Mouse (Mus musculus) erythroblast, embryonic 14.5 days (primary cell): ENCODE results near the gene Elovl5. TPM values are rescaled to one million over a fixed set of nuclear protein-coding genes. Genes with fewer than 3 reads are reported as not detected.

Experiments
- H3K27me3 ChIP-seq: 2 replicates; pipeline ENCODE4 v1.6.1; 2012; ENCODE audit warnings: inconsistent platforms; ENCODE audit not compliant: control insufficient read depth
- H3K36me3 ChIP-seq: 2 replicates; pipeline ENCODE4 v1.6.1; 2012; ENCODE audit warnings: mild to moderate bottlenecking, inconsistent platforms; ENCODE audit not compliant: control insufficient read depth
- H3K4me1 ChIP-seq: 2 replicates; pipeline ENCODE4 v1.6.1; 2012; ENCODE audit warnings: inconsistent platforms; ENCODE audit not compliant: control insufficient read depth
- H3K4me3 ChIP-seq: replicated peaks from 2 replicates; pipeline ENCODE3; 2012; ENCODE audit warnings: moderate library complexity, mild to moderate bottlenecking, inconsistent platforms
- H3K9me3 ChIP-seq: 2 replicates; pipeline ENCODE4 v1.6.1; 2012; ENCODE audit warnings: low read length, inconsistent platforms, mixed read lengths; ENCODE audit not compliant: control insufficient read depth
- GATA1 ChIP-seq: IDR thresholded peaks from 2 replicates; pipeline ENCODE4 v1.6.1; 2012; ENCODE audit warnings: low read length, inconsistent platforms, mixed read lengths
- TAL1 ChIP-seq: IDR thresholded peaks from 3 replicates; pipeline ENCODE4 v1.6.1; 2012; ENCODE audit warnings: low read length, inconsistent platforms, mixed read lengths
- polyA plus RNA-seq: library from polyadenylated mRNA; stranded (reverse); fragments of >175 nt; gene quantifications from 2 replicates; pipeline ENCODE4 v1.2.3, GENCODE M21; 2012

Gene Elovl5
- polyA plus RNA-seq, 1 experiment: 0.09 TPM

DNA sequence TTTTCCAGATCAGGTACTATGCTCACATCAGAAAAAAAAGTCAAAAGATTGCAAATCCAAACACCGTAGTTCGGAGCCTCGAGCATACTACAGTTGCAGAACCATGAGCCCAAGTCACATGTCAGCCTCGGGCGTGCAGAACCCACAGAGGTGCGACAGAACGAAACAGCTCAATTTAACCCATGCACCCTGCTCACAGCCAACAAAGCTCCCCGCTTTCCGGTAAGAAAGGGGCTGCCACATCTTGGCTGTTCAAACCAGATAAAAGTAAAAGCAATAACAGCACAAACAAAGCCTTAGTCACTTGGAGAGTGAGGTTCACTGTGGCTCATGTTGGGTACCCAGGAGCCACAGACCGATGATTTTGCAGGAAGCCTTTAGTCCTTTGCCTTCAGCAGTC, 93.5 kb downstream of the Elovl5 start:
- Histone ChIP-seq H3K4me1 (peaks cover 10% of the 10 kb centered on the region), H3K27me3 (peaks cover 17% of the 10 kb centered on the region), H3K4me3 (no peak overlapping the region), H3K36me3 (no peaks in the 10 kb centered on the region), H3K9me3 (no peaks in the 10 kb centered on the region)
- TF ChIP-seq GATA1: no peak
- no peak for TF ChIP-seq TAL1

DNA sequence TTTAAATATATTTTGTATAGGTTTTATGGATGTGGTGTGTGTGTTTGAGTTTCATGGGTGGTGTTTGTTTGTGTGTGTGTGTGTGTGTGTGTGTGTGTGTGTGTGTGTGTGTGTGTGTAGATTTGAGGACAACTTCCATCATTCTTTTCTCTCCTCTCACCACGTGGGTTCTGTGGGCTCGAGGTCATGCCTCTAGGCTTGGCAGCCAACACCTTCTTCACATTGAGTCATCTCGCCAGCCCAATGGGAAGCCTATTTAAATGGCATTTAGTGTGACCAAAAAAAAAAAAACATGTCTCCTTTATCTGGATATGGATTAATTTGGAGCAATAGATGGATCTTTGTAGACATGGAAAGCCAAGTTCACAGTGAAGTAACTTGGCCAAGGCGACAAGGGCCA, 94.9 kb downstream of the Elovl5 start:
- no peak for TF ChIP-seq TAL1
- no peak for TF ChIP-seq GATA1
- Histone ChIP-seq H3K9me3 (no peaks in the 10 kb centered on the region), H3K27me3 (peaks cover 17% of the 10 kb centered on the region), H3K4me3 (no peak overlapping the region), H3K36me3 (no peaks in the 10 kb centered on the region), H3K4me1 (peaks cover 1% of the 10 kb centered on the region; the same call in 1 of the 2 replicates)

DNA sequence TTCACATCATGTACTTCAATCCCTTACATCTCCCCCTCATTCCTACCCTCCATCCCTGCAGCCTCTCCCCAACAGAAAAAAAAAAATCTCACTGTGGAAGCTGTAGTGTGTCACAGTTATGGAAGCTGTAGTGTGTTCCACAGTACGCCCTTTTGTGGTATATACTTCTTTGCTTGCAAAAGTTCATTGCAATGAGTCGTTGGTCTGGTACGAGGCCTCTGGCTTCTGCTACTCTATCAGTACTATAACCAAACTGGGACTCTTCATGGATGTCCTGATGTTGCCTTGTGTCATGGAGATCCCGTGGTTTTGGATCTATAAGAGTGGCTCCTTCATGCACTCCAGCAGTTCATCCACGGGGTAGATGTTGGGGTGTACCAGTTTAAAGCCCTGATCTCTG, 95.5 kb downstream of the Elovl5 start:
- Histone ChIP-seq H3K4me3 (no peak overlapping the region), H3K4me1 (peaks cover 1% of the 10 kb centered on the region; the same call in 1 of the 2 replicates), H3K36me3 (no peaks in the 10 kb centered on the region), H3K27me3 (peaks cover 17% of the 10 kb centered on the region), H3K9me3 (no peaks in the 10 kb centered on the region)
- TF ChIP-seq GATA1: no peak
- TF ChIP-seq TAL1: no peak

DNA sequence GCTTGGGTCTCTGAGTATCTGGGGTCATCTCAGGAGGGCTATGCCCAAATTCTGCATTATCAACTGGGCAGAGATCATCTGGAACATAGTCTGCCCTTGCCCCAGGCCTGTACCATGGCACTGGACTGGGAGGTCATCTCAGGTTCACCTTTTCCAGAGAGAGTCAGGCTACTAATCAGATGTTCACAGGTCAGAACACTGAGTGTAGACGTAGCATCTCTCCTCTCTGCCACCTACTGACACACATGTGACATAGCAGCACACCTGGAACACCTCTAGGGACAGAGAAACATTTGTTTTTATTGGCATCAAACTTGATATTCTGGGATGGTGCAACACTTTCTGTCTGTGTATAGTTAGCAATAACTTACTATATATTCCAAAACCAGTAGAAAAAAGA, 96.6 kb downstream of the Elovl5 start:
- TF ChIP-seq GATA1: no peak
- TF ChIP-seq TAL1: no peak
- Histone ChIP-seq H3K36me3 (no peaks in the 10 kb centered on the region), H3K4me3 (no peak overlapping the region), H3K9me3 (no peaks in the 10 kb centered on the region), H3K4me1 (peaks cover 1% of the 10 kb centered on the region; the same call in 1 of the 2 replicates), H3K27me3 (peaks cover 15% of the 10 kb centered on the region)

DNA sequence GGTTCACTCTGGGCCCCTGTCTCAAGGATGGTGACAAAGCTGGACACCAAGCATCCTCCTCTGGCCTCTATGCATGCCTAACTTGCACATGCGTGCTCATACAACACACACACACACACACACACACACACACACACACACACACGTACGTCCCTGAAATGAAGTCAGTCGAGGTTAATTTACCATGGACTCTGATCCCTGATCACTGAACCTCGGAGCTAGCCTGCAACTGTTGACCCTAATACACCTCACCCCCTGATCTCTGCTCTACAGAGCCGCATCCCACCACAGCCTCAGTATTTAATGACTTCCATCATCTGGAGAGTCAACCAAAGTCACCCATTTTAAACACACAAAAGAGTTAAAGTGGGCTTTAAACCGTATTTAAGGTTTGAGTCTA, 98.7 kb downstream of the Elovl5 start:
- Histone ChIP-seq H3K36me3 (no peaks in the 10 kb centered on the region), H3K9me3 (no peaks in the 10 kb centered on the region), H3K4me3 (no peak overlapping the region), H3K27me3 (peaks cover 8% of the 10 kb centered on the region), H3K4me1 (peaks cover 4% of the 10 kb centered on the region; the same call in 1 of the 2 replicates)
- no peak for TF ChIP-seq GATA1
- no peak for TF ChIP-seq TAL1

DNA sequence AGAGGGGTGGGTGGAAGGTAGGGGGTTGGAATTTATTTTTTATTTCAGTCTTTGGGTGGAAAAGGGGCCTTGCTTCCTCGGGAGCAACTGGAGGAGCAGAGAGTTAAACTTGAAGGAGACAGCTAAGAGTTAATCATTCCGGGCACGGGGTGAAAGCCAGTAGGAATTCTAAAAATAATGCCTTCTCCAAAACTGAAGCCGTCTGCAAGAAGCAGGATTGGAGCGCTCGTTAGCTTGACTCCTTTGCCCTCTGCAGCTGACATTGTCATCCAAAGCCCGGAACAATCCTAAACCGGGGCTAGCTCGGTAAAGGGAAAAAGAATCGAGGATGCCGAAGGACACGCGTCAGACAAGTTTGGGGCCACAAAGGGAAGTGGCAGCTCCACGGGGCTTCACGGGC, 99.1 kb downstream of the Elovl5 start:
- H3K27me3 ChIP-seq: peaks cover 5% of the 10 kb centered on the region
- no peaks in the 10 kb centered on the region for H3K9me3 ChIP-seq
- peaks cover 3% of the 10 kb centered on the region; the same call in 1 of the 2 replicates for H3K4me1 ChIP-seq
- H3K4me3 ChIP-seq: no peak overlapping the region
- no peak for TF ChIP-seq GATA1
- no peak for TF ChIP-seq TAL1
- H3K36me3 ChIP-seq: no peaks in the 10 kb centered on the region

DNA sequence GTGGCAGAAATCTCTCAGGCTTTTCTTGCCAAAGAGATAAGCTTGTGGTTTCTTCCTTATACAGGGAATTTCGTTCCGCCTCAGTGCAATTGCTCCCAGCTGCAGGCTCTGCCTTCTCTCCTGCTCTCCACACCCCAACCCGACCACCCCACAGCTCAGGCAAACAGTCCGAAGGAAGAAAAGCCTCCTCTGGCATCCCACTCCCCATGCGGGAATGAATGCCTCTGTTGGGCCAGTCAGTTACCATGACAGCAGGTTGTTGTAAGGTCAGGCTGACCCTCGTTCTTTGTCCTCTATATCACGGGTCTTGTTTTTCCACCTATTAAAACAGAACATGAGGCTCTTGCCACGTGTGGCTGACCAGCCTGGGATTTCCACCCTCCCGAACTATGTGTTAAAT, 104.1 kb downstream of the Elovl5 start:
- Histone ChIP-seq H3K4me1 (peaks cover 3% of the 10 kb centered on the region; the same call in 1 of the 2 replicates), H3K9me3 (no peaks in the 10 kb centered on the region), H3K36me3 (no peaks in the 10 kb centered on the region), H3K4me3 (no peak overlapping the region), H3K27me3 (peaks cover 3% of the 10 kb centered on the region; the same call in 1 of the 2 replicates)
- no peak for TF ChIP-seq TAL1
- no peak for TF ChIP-seq GATA1

DNA sequence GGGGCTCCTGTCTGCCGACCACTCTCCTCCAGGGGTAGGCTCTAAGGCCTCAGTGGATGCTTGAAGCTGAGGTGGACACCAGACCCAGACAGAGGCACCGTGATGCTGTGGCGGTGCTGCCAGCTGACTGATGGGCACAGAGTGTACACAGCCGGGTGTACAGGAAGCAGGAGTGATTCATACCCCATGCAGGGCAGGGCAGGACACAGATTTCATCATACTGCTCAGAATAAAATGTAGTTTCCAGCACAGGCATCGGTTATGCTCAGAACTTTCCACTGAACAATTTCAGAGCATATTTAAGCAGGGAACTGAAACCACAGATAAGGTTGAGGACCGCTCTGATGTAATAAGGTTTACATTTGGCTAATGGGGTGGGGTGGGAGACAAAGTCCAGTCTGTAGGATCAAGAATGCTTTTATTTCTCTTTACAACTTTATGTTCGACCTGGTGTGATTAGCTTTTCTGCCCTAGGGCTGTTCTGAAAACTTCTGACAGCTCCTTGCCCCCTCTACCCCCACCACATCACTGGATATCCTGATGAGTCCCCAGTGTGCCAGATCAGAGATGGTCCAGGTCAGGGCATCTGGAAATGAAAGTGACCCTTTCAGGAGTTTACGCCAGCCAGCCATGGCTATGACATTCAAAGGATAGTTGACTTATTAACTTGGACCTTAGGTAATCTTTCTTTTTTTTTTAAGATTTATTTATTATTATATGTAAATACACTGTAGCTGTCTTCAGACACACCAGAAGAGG, 105.2 kb downstream of the Elovl5 start:
- Histone ChIP-seq H3K36me3 (no peaks in the 10 kb centered on the region), H3K4me1 (peaks cover 3% of the 10 kb centered on the region; the same call in 1 of the 2 replicates), H3K4me3 (no peak overlapping the region), H3K9me3 (no peaks in the 10 kb centered on the region), H3K27me3 (peaks cover 3% of the 10 kb centered on the region; the same call in 1 of the 2 replicates)
- TF ChIP-seq GATA1 (no peak), TAL1 (no peak)

DNA sequence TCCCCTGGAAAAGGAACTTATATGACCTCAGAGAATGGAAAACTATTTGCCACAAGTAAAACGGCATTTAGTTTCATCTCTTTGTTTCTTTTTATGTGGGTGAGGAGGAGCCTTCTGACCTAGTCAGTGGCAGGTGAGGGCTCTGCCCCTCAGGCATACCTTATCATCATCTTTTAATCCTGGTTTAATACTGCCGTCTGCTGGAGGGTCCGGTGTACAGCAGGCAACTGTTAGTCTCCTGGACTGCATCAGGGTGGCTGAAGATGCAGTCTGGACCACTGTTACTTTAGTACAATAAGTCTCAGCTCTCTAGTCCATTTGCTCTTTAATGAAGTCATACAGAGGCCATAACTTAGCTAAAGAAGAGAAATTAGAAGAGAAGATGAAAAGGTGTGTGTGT, 107.7 kb downstream of the Elovl5 start:
- TF ChIP-seq GATA1 (no peak), TAL1 (no peak)
- Histone ChIP-seq H3K9me3 (no peaks in the 10 kb centered on the region), H3K4me1 (peaks cover 3% of the 10 kb centered on the region; the same call in 1 of the 2 replicates), H3K4me3 (no peak overlapping the region), H3K36me3 (no peaks in the 10 kb centered on the region), H3K27me3 (no peaks in the 10 kb centered on the region)
